Mouse (Mus musculus) embryonic stem cell, embryonic (primary cell): ENCODE results near the gene Sbf1.

ENCODE experiments used
- CTCF ChIA-PET, 4 experiments: fragments of 300-600 bp in 2 of 4; fragments of 350-600 bp in 2 of 4; sonication (Branson Sonifier 250); formaldehyde crosslinking; loops; one replicate each; lab custom pipeline; 2022; ENCODE audit warnings: inconsistent platforms in 2 of 4; lab: Charles Lee
- POLR2A ChIA-PET, 4 experiments: fragments of 300-600 bp in 2 of 4; fragments of 350-600 bp in 2 of 4; sonication (Branson Sonifier 250); formaldehyde crosslinking; loops; one replicate each; lab custom pipeline; 2022; ENCODE audit warnings: antibody characterized with exemption in 4 of 4, inconsistent platforms in 1 of 4; lab: Charles Lee

Gene Sbf1

DNA sequence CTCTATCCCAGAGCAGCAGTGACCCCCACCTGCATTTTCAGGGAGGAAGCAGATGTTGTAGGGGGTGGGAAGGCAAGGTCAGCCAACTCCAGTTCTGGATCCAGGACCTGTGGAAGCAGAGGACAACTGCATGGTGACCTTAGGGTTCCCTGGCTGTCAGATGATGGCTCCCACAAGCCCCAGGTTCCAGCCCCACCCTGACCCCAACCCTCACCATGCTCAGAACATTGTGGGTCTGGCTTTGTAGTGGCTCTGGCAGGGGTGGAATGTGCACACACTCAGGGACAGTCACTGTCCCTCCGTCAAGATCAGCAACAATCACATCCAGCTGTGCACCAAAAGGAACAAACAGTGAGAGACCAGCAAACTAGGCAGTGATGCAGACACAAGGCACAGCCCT, 9.1 kb downstream of the Sbf1 start:
- POLR2A ChIA-PET: interaction anchor here (0.8 to 1.5 kb wide), 4 partner anchors 9 kb away, joined by 3 to 6 read pairs (median 4); partner anchors contain the start of gene Sbf1 (in 3 of the 4)
- CTCF ChIA-PET: interaction anchor here in 3 of 4 experiments (0.6 to 1.8 kb wide), 4 partner anchors 9 to 304 kb away, joined by 3 to 5 read pairs (median 4); partner anchors contain the start of gene Sbf1 (in 1 of the 3)

- CTCF ChIA-PET: interaction anchor here in 1 of 4 experiments (2.7 kb wide), 1 partner anchor 15 kb away, joined by 9 read pairs; the partner anchor contains the start of gene Sbf1
- POLR2A ChIA-PET: interaction anchor here in 1 of 4 experiments (2.5 kb wide), 1 partner anchor 15 kb away, joined by 7 read pairs; the partner anchor contains the start of gene Sbf1
Observed at GRCm38 (mm10) chr15:89300600-89300999, 14.5 kb downstream of the Sbf1 start.

GRCm38 (mm10) chr15:89300180-89300579, 14.9 kb downstream of the Sbf1 start:
- ChIA-PET CTCF (interaction anchor here in 1 of 4 experiments (2.7 kb wide), 1 partner anchor 15 kb away, joined by 9 read pairs; the partner anchor contains the start of gene Sbf1), POLR2A (interaction anchor here in 1 of 4 experiments (1.0 to 1.4 kb wide), 3 partner anchors 10 to 24 kb away, joined by 3 to 7 read pairs (median 3); partner anchors contain the start of gene Sbf1)

DNA sequence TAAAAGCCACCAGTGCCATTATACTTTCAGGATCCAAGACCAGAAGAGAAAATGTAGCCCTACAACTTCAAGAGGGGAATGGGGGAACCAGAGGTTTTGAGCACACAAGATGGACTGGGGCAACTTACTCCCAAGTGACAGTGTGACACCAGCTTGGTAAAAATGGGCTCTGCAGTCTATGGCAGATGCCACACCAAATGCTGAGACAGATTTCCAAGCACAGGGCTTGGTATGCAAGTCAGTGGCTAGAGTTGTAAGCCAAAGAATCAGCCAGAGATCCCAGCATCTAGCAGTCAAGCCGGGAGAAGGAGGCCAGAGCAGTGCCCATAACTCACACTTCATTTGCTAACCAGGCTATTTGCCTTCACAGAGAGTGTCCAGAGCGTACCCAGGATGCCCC, 17.4 kb downstream of the Sbf1 start:
- ChIA-PET POLR2A (no interaction called here), CTCF (no interaction called here)

DNA sequence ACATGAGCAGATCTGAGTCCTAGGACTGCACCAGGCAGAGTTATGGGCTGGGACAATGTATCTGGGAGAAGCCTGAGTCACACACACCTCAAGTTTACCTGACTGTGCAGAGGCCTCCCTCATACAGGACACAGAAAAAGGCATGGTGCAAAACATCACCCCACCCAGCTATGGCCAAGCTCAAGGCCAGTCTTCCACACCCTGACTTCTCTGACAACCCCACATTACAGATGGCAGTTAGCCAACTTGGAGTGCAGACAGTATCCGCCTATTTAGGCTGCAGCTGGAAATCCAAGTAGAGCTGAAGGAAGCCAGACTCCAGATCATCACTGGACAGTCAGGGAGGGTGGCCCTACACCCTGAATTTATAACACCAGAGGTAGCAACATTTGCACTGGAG, 18.6 kb downstream of the Sbf1 start:
- CTCF ChIA-PET: no interaction called here
- POLR2A ChIA-PET: no interaction called here

GRCm38 (mm10) chr15:89295580-89296165, 19.4 kb downstream of the Sbf1 start:
- POLR2A ChIA-PET: interaction anchor here in 1 of 4 experiments (1.0 to 1.9 kb wide), 2 partner anchors 10 to 28 kb away, joined by 3 to 4 read pairs; no protein-coding TSS in a partner anchor

GRCm38 (mm10) chr15:89293778-89294177, 21.3 kb downstream of the Sbf1 start:
- ChIA-PET POLR2A (interaction anchor here in 1 of 4 experiments (1.9 kb wide), 1 partner anchor 8 kb away, joined by 4 read pairs; no protein-coding TSS in a partner anchor), CTCF (interaction anchor here in 1 of 4 experiments (1.3 kb wide), 1 partner anchor 12 kb away, joined by 3 read pairs; no protein-coding TSS in a partner anchor)

More at GRCm38 (mm10) chr15:89295580-89296165, 19.4 kb downstream of the Sbf1 start:
- CTCF ChIA-PET: no interaction called here

DNA sequence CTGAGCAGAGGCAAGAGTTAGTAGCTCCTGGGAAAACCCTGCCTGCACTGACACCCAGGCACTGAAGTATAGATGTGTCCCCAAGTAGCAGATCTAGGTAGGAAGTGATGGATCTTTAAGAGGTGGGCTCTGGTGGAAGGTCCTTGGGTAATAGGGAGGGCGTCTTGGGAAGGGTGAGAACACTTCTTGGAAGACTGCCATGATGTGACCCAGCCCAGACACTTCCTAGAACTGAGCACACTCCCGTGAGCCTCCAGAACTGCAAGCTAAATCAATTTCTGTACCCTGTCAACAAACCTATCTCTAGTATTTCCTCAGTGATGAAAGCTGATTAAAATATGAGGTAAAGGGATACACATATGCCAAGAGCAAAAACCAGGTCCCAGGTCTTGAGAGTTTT, 22.3 kb downstream of the Sbf1 start:
- ChIA-PET CTCF (no interaction called here), POLR2A (interaction anchor here in 2 of 4 experiments (1.5 to 1.9 kb wide), 2 partner anchors 12 to 15 kb away, joined by 4 to 5 read pairs; no protein-coding TSS in a partner anchor)

DNA sequence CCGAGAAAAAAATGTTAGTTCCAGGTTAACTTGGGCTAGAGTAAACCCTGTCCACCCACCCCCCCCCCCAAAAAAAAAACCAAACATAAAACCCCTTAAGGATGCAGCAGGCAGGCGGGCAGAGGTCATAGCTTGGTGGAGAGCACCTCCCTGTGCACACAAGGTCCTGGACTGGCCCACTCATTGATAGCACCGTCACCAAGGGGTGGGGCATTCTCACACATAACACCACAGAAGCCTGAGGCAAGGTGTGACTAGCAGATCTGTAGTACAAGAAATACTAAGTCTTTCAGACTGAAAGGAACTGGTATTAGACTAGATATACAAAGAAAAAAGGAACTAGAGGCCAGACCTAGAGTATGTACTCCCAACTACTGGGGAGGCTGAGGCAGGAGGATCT, 23.6 kb downstream of the Sbf1 start:
- CTCF ChIA-PET: interaction anchor here in 1 of 4 experiments (0.6 kb wide), 1 partner anchor 13 kb away, joined by 5 read pairs; no protein-coding TSS in a partner anchor
- POLR2A ChIA-PET: interaction anchor here in 2 of 4 experiments (0.6 to 1.9 kb wide), 7 partner anchors 8 to 324 kb away, joined by 3 to 5 read pairs (median 3); partner anchors contain the start of gene Sbf1 (in 2 of the 2)

DNA sequence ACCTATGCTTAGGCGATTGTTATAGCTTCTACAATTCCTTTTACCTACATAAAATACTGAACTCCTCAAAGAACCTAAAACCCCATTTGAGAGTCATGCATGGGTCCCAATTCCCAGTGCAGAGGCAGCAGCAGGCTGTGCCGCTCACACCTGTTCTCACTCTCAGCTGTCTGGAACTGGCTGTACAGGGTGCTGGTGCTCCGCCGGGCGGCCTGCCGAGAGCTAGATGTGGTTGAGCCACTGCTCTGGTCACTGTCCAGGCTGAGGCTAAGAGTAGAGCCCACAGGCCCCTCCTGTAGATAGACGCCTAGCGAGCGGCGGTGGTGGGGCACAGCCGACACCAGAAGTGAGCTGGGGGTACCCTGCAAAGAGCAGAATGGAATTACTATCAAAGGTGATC, 25.7 kb downstream of the Sbf1 start:
- ChIA-PET POLR2A (interaction anchor here in 3 of 4 experiments (0.7 to 1.5 kb wide), 6 partner anchors 10 to 34 kb away, joined by 3 to 4 read pairs (median 3); partner anchors contain the start of gene Sbf1 (in 2 of the 3)), CTCF (interaction anchor here in 3 of 4 experiments (0.6 to 1.7 kb wide), 3 partner anchors 10 to 241 kb away, joined by 3 to 6 read pairs (median 4); no protein-coding TSS in a partner anchor)

GRCm38 (mm10) chr15:89288227-89288767, 26.8 kb downstream of the Sbf1 start:
- POLR2A ChIA-PET: interaction anchor here in 3 of 4 experiments (0.9 to 1.5 kb wide), 7 partner anchors 9 to 91 kb away, joined by 3 to 4 read pairs (median 3); partner anchors contain the start of genes Sbf1 (in 1 of the 3) and Sco2 (in 1 of the 3)
- CTCF ChIA-PET: interaction anchor here in 2 of 4 experiments (0.6 to 1.7 kb wide), 2 partner anchors 9 to 1142 kb away, joined by 3 to 4 read pairs; no protein-coding TSS in a partner anchor

DNA sequence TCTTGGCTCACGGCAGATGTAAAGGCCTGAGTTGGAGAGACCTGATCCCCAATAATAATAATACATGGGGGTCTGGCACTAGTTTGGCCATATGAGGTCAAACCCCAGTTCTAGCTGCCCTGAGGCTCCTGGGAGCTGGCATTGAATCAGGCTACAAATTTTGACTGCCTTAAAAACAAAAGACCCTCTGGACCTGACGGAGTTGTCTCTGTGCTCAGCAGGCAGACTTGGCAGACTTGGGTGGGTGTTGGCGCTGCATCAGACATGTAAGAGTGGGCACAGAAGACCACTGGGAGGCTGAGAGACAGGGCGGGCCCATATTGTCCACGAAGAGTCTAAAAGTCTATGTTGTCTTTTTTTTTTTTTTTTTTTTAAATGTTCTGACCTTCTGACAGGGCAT, 28.5 kb downstream of the Sbf1 start:
- CTCF ChIA-PET: interaction anchor here (0.6 to 0.7 kb wide), 4 partner anchors 46 to 104 kb away, joined by 3 to 5 read pairs (median 4); no protein-coding TSS in a partner anchor
- POLR2A ChIA-PET: interaction anchor here in 1 of 4 experiments (0.6 to 1.3 kb wide), 5 partner anchors 8 to 126 kb away, joined by 3 to 4 read pairs (median 4); no protein-coding TSS in a partner anchor

DNA sequence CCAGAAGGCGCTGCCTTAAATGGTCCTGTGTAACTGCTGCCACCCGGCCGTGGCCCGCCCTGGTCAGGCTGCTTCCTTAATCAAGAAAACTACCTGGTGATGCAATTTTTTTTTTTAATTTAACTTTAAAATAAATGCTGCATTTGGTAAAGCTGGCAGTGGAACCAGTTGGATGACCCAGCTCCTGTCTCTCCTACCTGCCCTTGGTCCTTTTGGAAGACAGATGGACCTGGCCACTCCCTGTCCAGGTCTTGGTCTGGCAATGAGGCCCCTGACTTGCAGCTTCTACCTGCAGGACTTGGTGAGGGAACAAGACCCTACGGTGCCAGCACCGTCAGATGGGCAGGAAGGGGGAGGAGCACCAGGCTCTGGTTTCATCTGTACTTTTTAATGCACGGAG, 29.0 kb downstream of the Sbf1 start:
- POLR2A ChIA-PET: interaction anchor here in 1 of 4 experiments (0.6 to 1.3 kb wide), 4 partner anchors 9 to 164 kb away, joined by 4 read pairs; no protein-coding TSS in a partner anchor
- CTCF ChIA-PET: interaction anchor here in 1 of 4 experiments (0.6 kb wide), 1 partner anchor 58 kb away, joined by 3 read pairs; no protein-coding TSS in a partner anchor

GRCm38 (mm10) chr15:89285478-89285877, 29.6 kb downstream of the Sbf1 start:
- ChIA-PET POLR2A (interaction anchor here in 1 of 4 experiments (1.3 kb wide), 1 partner anchor 9 kb away, joined by 4 read pairs; no protein-coding TSS in a partner anchor), CTCF (no interaction called here)

- POLR2A ChIA-PET: no interaction called here
Observed at GRCm38 (mm10) chr15:89285004-89285403, 30.1 kb downstream of the Sbf1 start.

GRCm38 (mm10) chr15:89284094-89284493, 31.0 kb downstream of the Sbf1 start:
- ChIA-PET CTCF (no interaction called here), POLR2A (interaction anchor here in 2 of 4 experiments (0.6 to 1.6 kb wide), 3 partner anchors 7 to 193 kb away, joined by 3 to 6 read pairs (median 4); no protein-coding TSS in a partner anchor)

More at GRCm38 (mm10) chr15:89285004-89285403, 30.1 kb downstream of the Sbf1 start:
- CTCF ChIA-PET: no interaction called here

- POLR2A ChIA-PET: interaction anchor here in 2 of 4 experiments (1.1 to 1.7 kb wide), 3 partner anchors 8 to 20 kb away, joined by 4 to 6 read pairs (median 5); no protein-coding TSS in a partner anchor
Observed at GRCm38 (mm10) chr15:89282546-89282945, 32.6 kb downstream of the Sbf1 start.

DNA sequence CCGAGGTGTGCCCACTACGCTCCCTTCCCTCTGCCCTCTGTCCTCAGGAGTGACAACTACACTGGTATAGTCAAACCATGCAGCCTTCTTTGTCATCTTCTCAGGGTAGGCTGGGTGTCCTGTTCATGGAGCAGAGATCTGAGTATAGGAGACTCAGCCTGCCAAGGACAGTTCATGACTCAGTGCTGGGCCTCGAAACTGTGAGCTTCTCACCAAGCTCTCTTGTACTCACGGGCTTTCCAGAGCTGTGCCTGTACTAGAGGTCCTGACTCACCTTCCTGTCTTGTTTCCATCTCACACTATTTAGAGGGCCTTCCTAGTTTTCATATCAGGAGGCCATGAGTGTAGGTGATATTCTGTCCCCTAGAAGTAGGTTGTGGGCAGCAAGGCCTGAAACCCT, 37.7 kb downstream of the Sbf1 start:
- ChIA-PET CTCF (no interaction called here), POLR2A (interaction anchor here in 2 of 4 experiments (0.5 to 2.6 kb wide), 4 partner anchors 9 to 366 kb away, joined by 3 to 7 read pairs (median 4); no protein-coding TSS in a partner anchor)

More at GRCm38 (mm10) chr15:89282546-89282945, 32.6 kb downstream of the Sbf1 start:
- CTCF ChIA-PET: no interaction called here
